Mouse (Mus musculus): ENCODE measurements around the gene Vsir. TPM values are rescaled to one million over a fixed set of nuclear protein-coding genes. Genes with fewer than 3 reads are reported as not detected.

Gene Vsir
- 10 to 100 TPM; 15.3 TPM for total RNA-seq (2021)
- long read RNA-seq, full-length matches to known transcripts: 6 of 13 reads
- long read RNA-seq, partial matches to known transcripts: 6 of 13 reads
- long read RNA-seq, other reads (novel, unspliced or antisense): 1 of 13 reads

DNA sequence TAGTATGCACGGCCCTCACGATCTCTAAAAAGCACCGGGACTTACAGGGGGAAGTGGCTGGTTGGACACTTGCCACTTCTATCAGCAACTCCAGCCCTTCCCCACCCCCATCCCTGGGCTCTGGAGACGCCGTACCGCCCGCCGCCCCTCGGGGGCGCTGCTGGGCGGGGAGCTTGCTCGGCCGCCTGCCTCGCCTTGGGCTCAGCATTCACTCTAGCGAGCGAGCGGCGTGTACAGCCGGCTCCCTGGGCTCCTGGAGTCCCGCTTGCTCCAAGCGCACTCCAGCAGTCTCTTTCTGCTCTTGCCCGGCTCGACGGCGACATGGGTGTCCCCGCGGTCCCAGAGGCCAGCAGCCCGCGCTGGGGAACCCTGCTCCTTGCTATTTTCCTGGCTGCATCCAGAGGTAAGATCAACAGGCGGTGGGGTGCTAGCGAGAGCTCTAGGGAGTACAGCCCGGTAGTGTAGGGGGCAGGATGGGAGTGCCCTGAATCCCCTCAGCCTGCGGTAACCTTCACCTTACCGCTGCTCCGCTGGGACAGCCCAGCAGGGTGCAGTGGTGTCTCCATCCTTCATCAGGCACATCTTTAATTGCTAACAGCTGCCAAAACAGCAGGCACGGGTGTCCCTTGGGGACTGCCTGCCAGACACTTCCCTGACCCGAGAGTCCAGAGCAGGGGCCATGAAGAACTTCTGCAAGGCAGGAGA lies at the start of gene Vsir:
Gene Vsir (plus strand): TSS at position 151 of the 705 bp plus-strand sequence.
- peak; percentile 80 to 84 for DNase-seq (ENCODE audit: low spot score in 2 of 2)

DNA sequence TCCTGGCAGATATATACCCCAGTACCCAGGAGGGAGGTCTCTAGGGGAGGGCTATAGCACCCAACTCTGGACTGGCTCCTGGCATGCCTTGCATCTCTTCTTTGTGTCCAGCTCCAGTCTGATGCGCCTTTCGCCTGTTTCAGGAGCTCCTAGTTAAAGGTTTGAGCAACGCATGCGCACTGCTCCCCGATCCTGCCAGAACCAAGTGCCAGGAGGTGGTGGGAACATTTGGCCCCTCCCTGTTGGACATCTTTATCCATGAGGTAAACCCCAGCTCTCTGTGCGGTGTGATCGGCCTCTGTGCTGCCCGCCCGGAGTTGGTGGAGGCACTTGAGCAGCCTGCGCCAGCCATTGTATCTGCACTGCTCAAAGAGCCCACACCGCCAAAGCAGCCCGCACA lies 47.0 kb upstream of the Vsir start:
- peak in 1 of 2 experiments; percentile 25 for DNase-seq (ENCODE audit: low spot score in 2 of 2)

DNA sequence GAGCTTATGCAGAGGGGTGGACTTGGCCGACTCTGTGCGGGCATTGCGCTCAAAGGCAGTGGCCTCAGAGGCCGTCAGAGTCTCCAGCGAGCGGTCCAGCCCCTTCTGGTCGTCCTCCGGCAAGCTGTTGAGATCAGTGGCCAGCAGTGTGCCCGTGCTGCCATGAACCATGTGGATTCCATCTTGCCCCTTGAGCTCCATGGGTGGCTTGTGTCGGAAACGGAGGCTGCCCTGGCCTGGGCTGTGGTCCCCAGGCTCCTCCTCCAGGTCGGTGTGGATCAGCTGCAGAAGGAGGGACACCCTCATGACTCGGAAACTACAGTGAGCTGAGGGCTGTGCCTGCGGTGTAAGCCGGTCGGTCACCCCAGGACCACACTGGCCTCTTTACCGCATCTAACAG lies 43.2 kb upstream of the Vsir start:
- DNase-seq (ENCODE audit: low spot score in 2 of 2): peak in 1 of 2 experiments; percentile 19

DNA sequence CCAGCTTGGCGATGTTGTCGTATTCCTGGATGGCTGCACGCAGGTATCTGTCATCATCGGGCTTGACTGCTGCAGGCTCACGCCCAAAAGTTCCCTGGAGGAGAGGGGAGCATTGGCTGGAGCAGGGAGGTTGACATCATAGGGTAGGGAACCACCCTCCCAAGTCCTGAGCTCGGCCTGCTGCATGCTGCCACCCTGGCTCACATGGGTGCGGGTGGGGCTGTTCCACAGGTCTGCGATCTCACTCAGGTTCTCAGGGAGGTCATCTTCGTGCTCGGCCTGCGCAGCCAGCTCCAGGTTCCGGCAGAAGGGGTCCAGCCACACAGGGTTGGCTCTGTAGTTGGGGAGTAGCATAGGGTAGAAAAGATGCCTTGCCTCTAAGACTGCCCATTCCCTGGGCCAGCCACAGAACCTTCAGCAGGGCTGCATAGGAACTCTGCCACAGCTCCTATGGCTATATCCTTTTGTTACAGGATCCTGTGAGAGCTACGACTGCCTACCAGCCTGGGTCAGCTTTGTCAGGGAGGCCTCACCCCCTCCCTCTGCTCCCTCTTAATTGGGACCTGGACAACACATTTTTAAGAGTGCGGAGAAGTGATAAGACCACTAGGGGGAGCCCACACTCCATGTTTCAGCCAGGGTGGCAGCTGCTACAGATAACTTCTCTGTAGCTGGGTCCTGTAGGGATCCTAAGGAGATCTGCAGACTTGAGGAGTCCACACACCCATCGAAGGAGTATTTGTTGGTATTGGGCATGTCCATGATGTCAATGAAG lies 41.6 kb upstream of the Vsir start:
- peak; percentile 75 to 85 for DNase-seq (ENCODE audit: low spot score in 2 of 2)

DNA sequence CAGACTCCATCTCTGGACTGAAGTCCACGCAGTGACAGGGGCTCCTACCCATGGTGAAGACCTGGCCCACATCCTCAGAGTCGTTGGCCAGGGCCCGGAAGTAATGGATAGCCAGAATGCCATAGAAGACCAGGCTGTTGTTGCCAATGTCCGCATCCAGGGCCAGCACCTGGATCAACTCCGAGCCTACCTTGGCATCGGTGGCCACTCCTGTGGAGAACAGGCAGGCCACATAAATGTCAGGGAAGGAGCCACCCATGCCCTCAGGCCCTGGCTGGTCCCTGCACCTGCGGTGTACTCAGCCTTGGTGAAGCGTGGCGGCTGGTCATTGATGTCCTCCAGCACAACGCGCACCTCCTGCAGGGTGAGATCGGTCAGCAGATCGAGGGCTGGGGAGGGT lies 36.0 kb upstream of the Vsir start:
- no peak for DNase-seq (ENCODE audit: low spot score in 2 of 2)

DNA sequence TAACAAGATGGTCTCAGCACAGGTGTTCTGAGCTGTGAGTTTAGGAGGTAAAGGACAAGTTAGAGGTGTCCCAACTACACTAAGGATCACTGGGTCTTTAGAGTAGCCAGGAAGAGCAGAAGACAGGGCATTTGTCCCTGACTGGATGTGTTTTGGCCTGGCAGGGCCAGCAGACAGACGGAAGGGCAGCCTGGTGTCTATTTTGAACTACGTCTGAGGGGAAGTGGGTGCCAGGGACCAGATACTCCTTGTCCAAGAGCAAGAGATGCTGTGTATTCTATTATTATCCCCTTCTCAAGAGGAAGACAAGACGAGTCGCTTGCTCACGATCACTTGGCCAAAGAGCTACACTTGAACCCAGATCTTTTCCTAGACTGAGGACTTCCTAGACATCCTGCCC lies 33.0 kb upstream of the Vsir start:
- no peak for DNase-seq (ENCODE audit: low spot score in 2 of 2)

DNA sequence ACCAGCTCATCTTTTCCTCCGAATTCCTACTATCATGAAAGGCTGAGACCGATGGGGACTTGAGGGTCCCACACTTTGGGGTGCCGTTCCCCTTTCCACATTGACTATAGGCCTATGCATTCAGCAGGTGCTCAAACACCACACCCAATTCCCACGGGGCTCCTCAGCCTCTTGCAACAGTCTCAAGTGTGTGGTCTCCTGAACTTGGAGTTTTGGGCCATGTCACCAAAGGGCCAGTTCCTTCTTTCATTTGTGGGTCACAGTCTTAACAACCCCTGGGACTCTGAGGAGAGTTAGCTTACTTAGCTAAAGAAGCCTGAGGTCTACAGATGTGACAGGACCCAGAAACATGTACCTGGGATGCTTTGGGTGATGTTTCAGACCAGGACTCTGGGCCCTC lies 30.5 kb upstream of the Vsir start:
- no peak for DNase-seq (ENCODE audit: low spot score in 2 of 2)

DNA sequence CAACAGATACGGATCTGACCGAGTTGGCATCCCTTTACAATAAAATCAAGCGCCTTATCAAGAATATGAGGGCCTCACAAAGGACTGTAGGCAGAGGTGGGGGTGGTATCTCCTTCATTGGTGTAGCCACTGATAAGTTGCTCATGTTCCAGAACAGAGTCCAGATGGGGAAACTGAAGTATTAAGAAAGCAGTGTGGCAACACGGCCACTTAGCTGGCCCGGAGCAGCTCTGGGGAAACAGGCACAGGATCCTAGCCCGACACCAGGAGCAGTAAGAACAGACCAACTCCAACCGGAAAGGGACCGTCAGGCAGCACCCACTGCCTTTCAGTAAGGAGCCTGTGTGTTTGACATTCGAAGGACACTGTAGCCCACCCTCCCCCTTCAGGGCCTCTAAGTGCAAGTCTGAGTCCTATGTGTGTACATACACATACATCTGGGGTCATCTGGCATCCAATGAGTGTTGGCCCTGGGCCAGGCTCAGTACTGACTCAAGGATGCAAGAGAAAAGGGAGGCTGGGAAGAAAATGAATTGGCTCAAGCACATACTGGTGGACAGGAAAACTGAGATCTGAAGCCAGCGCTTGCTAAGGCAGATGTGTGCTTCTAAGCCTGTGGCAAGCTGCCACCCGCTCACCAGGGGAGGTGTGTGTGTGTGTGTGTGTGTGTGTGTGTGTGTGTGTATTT lies 17.5 kb upstream of the Vsir start:
- peak in 1 of 2 experiments; percentile 25 for DNase-seq (ENCODE audit: low spot score in 2 of 2)

DNA sequence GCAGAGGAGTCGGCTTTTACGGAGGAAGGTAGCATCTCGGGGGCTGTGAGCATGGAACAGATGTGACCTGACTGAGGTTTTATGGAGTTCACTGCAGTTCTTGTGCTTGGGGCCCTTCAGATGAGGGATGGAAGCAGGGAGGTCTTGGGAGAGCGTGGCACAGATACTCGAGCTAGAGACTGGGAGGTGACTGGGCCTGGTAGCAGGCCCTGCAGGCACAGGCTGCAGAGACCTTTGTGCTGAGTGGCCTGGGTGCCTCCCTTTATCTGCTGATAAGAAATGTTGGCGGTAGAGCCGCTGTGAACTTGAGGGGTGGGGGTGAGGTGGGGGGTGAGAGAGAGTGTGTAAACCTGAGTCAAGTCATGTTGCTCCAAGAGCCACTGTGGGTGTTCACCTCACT lies 12.1 kb upstream of the Vsir start:
- DNase-seq (ENCODE audit: low spot score in 2 of 2): no peak

DNA sequence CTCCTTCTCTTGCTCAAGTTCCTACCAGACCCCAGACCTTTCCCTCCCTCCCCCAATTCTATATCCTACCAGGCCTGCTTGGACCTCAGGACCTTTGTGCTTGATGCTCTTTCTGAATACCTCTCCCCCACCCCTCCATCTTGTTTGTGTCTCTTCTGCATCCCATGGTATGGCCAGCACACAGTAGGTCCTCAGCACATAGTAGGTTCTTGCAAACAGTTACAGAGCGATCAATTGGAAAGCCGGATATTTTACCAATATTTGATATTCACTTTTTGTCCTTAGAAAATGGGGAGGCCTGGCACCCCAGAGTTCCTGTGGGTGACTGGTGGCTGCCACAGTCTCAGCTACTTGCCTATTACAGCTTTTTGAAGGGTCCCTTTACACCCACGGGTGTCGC lies 11.6 kb upstream of the Vsir start:
- DNase-seq (ENCODE audit: low spot score in 2 of 2): no peak

DNA sequence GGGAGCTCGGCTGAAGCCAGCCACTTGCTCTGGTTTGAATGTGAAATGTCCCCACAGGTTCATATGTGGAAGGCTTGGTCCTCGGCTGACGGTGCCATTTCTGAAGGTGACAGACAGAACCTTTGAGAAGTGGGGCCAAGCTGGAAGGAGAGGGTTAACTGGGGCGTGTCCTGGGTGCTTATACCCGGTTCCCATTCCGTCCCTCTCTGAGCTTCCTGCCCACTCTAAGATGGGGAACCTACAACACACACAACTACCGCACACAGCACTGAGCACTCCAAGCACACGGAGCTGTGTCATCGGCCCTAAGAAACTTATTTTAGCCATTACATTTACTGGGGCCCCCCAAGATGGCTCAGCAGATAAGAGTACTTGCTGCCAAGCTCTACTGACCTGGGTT lies 5.1 kb upstream of the Vsir start:
- DNase-seq (ENCODE audit: low spot score in 2 of 2): no peak

DNA sequence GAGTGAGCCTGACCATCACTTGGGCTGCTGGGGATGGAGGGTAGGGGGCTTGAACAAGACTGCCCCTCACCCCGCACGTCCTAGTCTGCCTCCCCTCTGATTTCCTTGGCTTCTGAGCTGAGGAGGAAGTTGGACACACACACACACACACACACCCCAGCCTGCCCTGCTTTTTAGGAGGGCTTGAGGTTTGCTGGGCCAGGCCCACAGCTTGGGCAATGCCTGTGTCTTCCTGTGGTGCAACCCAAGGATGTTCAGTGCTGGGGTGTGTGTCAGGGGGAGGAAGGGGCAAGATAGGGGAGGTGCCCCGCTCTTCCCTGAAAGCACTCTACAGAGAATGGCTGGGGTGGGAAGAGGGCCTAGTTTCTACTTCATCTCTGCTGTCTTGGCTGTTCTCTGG lies 2.5 kb upstream of the Vsir start:
- DNase-seq (ENCODE audit: low spot score in 2 of 2): no peak

DNA sequence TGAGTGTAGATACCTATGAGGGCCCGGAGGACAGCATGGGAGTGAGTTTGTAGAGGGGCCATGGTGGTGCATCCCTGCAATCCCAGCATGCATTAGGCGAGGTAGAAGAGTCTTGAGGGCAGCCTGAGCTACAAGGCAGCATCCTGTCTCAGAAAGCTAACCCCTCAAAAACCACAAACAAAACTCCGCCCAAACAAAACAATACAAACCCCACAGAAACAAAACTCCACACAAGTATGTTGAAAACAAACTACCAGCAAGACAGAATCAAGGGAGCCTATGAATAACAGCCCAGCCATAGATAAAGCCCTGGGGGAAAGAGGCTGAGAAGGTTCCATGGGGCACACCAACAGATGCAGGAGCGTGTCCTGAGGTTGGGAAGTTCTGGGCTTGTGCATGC lies 595 bp upstream of the Vsir start:
- DNase-seq (ENCODE audit: low spot score in 2 of 2): no peak

DNA sequence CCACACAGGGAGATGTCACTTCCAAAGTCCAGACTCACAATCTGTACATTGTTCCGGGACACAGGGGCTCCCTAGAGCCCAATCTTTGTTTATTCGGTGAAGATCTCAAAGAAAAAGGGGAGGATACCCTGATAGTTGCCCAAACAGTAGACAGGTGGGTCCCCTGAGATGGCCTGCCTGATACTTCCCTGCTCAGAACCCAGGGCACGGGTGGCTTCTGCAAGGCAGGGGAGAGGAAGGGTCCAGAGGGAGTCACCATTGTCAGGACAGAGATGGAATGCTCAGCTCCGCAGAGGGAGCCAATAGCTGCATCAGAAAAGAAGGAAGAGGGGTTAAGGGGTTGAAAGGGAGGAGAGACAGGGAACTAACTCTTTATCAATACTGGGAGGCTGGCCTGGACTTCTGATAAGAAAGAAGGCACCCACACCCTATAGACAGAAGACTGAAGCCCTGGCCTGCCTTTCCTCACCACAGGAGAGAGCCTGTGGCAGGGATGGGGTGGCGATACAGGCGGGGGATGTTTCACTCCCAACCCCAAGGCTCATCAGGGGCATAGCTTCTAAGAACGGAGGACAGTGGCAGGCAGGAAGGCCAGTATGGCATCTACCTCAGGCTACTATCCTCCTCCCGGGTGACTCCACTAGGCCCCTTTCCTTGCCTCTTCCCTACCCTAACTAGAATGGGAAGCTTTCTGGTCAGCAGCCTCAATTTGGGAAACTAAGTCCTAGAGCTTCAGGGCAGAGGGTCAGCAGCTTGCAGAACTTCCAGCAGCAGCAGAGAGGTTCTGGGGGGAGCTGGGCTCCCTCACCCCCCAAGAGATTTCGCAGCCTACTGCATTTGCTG lies 1.3 kb downstream of the Vsir start:
- no peak for DNase-seq (ENCODE audit: low spot score in 2 of 2)

DNA sequence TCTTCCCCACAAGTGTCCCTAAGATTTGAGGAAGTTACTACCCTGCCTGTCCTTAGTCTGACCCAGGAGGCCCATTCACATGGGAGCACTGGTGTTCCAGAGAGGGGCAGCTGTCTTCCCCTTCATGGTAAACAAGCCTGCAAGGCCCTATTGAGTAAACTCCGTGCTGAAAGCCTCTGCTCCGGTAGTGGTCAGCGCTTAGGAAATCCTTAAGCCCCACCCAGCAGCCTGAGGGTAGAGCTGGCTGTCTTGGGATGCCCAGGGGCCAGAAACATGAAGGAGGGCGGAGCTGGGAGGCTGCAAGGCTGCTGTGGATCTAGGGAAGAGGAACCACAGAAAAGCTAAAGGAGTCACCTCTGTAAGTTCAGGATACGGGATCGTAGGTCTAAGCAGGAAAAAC lies 2.4 kb downstream of the Vsir start:
- no peak for DNase-seq (ENCODE audit: low spot score in 2 of 2)

DNA sequence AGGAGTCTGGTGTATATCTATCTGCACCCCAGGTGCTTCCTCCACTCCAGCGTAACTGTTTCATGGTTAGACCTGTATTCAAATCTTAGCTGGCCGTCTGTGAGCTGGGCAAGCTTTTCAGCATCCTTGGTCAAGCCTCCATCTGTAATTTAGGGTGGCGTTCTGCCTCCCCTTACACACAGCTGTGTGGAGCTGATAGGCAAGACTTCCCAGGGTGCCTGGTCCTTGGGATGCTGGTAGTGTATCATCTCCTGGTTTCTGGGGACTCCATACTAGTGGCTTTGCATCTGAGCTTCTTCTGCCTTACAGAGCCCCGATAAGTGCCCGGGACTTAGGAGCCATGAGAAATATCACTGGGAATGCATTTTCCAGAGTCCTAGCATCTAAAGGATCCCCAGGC lies 3.0 kb downstream of the Vsir start:
- DNase-seq (ENCODE audit: low spot score in 2 of 2): no peak

DNA sequence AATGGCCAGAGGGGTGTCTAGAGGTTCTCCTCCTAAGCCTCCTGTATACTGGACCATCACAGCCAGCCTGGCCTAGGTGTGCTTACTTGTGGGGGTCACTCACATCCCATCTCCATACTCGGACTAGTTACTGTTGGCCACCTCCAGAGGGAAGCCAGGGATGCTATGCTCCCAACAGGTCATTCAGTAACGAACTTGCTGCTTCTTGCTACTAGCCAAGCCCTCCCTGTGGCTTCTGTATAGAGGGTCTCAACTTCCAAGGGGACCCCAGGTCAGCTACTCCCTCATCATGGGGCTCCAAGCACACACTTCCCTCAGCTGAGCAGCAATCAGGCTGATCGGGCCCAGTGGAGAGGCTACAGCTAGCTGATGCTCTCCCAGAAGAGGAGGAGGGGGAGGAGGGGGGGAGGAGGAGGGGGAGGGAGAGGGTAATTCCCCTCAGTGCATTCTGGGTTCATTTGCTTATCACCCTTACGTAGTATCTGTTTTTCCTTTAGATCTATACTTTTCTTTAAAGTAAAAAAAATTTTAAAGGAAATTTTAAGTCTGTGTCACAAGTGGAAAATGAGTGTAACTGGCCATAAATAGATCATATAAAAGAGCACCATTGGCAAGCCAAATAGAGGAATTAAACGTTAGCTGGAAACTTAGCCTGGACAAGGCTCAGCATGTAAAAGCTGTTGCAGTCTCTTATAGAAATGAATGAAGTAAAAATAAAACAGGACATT lies 3.6 kb downstream of the Vsir start:
- DNase-seq (ENCODE audit: low spot score in 2 of 2): no peak

DNA sequence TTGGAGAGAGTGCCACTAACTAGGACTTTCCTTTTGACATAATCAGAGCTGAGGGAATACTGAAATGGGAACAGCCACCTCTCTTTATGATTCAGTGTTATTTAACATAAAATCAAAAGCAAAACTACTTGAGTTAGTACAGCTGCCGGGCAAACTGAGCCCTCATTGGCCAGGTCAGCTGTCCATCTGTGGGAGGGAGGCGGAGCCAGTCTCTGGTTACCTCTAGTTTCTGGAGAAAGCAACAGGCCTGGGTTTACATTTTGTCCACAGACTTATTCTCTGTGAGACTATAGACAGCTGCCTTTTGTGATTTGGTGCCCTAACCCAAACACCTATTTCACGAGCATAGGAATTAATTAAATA lies 4.1 kb downstream of the Vsir start:
- peak; percentile 75 to 76 for DNase-seq (ENCODE audit: low spot score in 2 of 2)

DNA sequence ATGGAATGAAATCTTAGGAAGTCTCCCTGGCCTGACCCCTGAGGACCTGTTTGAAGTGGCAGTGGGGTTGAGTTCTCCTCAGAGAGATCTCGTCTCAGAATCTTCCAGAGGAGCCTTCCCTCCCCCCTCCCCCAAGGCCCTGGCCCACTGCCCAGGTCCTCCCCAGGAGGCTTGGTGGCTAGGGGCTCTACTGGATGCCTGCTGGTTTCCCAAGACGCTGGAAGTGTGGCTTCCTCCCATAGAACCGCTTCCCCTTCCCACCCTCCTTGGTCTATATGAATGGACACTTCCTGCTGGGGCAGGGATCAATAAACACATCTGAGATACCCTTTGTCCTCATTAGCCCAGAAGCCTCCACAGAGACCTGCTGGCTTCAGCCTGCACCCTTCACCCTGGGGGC lies 4.6 kb downstream of the Vsir start:
- no peak for DNase-seq (ENCODE audit: low spot score in 2 of 2)

DNA sequence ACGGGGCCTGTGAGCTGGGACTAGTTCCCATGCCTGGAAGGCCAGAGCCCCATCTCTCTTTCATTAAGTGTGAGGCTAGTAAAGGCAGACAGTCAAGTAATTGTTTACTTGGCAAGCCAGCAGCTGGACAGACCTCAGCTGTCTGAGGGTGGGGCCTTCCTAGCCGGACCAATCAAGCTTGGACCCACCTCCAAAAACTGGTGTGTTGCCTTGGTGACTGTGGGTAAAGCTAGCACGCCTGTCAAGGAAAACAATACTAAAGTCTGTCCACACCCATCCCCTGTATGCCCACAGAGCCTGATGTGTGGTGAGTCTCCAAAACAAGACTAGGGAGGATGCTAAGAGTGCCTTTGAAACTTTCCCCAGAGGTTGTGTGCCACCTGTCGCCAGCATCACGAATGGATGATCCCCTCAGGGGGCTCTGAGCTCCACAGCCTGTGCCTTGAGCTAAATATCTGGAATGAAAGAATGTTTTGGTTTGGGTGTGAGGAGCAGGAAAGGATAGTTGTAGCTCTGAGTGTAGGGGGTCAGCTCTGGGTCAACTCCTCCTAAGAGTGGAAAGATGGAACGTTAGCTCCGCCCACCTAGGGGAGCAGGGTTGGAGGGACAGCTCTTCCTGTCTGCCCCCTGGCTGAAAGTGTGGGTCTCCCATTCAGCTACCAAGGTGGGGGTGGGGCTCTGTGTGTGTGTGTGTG lies 5.3 kb downstream of the Vsir start:
- no peak for DNase-seq (ENCODE audit: low spot score in 2 of 2)
